In the genomic region with DNA sequence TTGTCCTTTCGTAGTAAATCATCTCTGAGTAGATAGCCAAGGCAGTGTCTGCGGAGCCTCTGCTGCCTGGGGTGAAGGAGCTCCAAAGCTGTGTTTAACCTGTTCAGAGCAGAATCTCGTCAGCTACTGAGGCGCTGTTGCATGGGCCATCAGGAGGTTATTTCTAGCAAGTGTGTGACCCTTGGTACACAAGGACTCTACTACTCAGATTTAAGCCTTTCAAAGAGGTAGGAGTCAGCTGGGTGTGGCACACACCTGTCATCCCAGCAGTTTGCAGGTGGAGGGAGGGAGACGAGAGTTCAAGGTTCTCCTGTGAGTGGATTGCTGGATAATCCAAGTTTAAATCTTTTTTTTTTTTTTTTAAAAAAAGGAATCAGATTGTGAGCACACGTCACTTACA, we compare ENCODE assay signal across 18 mouse cellular contexts. TPM values are rescaled to one million over a fixed set of nuclear protein-coding genes. Genes with fewer than 3 reads are reported as not detected.
DNase-seq lines count a peak whose midpoint lies in the region; ATAC-seq and TF ChIP-seq lines count a peak whose summit lies in the region.
"Had no signal": no experiment of that assay in that cellular context is flagged by ENCODE, and none has a peak within 500 bp of the region (broad histone marks: within the 10 kb centered on the region; RNA-seq: fewer than 3 reads in every experiment).

No protein-coding gene starts in this region.

- no peaks in the 10 kb centered on the region for H3K27me3 ChIP-seq in intestine, embryonic 14.5 days (replicated peaks; ENCODE audit: control insufficient read depth, insufficient read depth, low read length)
- H3K27me3 ChIP-seq in small intestine, adult 2 months (ENCODE audit: control insufficient read depth, insufficient read depth, low read length) = no peaks in the 10 kb centered on the region
- H3K27me3 ChIP-seq: embryonic facial prominence, embryonic 13.5 days; hindbrain, embryonic 13.5 days had no signal

- H3K4me2 ChIP-seq in intestine, embryonic 14.5 days (ENCODE audit: low read length) = no peak overlapping the region
- H3K4me2 ChIP-seq: embryonic facial prominence, embryonic 13.5 days; hindbrain, embryonic 13.5 days had no signal

- 49% methylated on average over 6 of the region's 6 CpGs for WGBS in intestine, embryonic 14.5 days
- WGBS in small intestine, adult 2 months = 29% methylated on average over 6 of the region's 6 CpGs

- ATAC-seq in intestine, embryonic 14.5 days (replicated peaks; ENCODE audit: low FRiP score, low TSS enrichment, low read depth) = peak; percentile 48
- ATAC-seq in erythroid progenitor cell, adult 5-6 weeks (replicated peaks; ENCODE audit: low FRiP score, poor library complexity, severe bottlenecking) = no peak
- ATAC-seq: forebrain, embryonic 14.5 days; hindbrain, postnatal 0 days had no signal

- no peak overlapping the region for H3K9ac ChIP-seq in intestine, embryonic 14.5 days (ENCODE audit: low read length)
- H3K9ac ChIP-seq: embryonic facial prominence, embryonic 13.5 days; hindbrain, embryonic 13.5 days had no signal

- peaks cover 32% of the 10 kb centered on the region for H3K4me1 ChIP-seq in intestine, embryonic 14.5 days (replicated peaks; ENCODE audit: control insufficient read depth, insufficient read depth, low read length)
- peaks cover 25% of the 10 kb centered on the region for H3K4me1 ChIP-seq in small intestine, adult 2 months (ENCODE audit: control insufficient read depth, insufficient read depth, insufficient read length, low read length)

- H3K4me3 ChIP-seq in intestine, embryonic 14.5 days (ENCODE audit: low read depth, low read length) = no peak overlapping the region
- no peak overlapping the region for H3K4me3 ChIP-seq in small intestine, adult 2 months (ENCODE audit: low read depth, low read length)
- H3K4me3 ChIP-seq: embryonic facial prominence, embryonic 13.5 days; hindbrain, embryonic 13.5 days had no signal

- TF ChIP-seq CTCF in small intestine, adult 2 months (IDR thresholded peaks at IDR 0.05; ENCODE audit: extremely low read depth, insufficient read length, insufficient replicate concordance, low read depth, low read length) = no peak

- H3K36me3 ChIP-seq in intestine, embryonic 14.5 days (ENCODE audit: control insufficient read depth, insufficient read depth, low read length) = peaks cover 14% of the 10 kb centered on the region
- peaks cover 1% of the 10 kb centered on the region; the same call in 1 of the 2 replicates for H3K36me3 ChIP-seq in small intestine, adult 2 months (ENCODE audit: control insufficient read depth, insufficient read depth, low read length)

- H3K27ac ChIP-seq in intestine, embryonic 14.5 days (ENCODE audit: low read depth) = no peak overlapping the region
- H3K27ac ChIP-seq in small intestine, adult 2 months (ENCODE audit: insufficient read depth, low read depth, low read length) = peak overlapping the region; percentile 17; the same call in 1 of the 2 replicates
- H3K27ac ChIP-seq: embryonic facial prominence, embryonic 13.5 days; hindbrain, embryonic 13.5 days; hindbrain, postnatal 0 days had no signal

- no peaks in the 10 kb centered on the region for H3K9me3 ChIP-seq in intestine, embryonic 14.5 days (ENCODE audit: control insufficient read depth, low read length)
- H3K9me3 ChIP-seq: embryonic facial prominence, embryonic 13.5 days; G1E; hindbrain, embryonic 13.5 days had no signal

- no peak for TF ChIP-seq POLR2A in small intestine, adult 2 months (IDR thresholded peaks at IDR 0.05; ENCODE audit: low read depth, low read length)

- peak; percentile 20 for DNase-seq in A20 (ENCODE audit: low read depth, low spot score)
- no peak for DNase-seq in intestine, embryonic 14.5 days (ENCODE audit: low spot score)
- peak; percentile 34 for DNase-seq in yolk sac, embryonic 10.5 days (ENCODE audit: low spot score)
- no peak for DNase-seq in cerebellum, postnatal 14 days
- DNase-seq: adrenal gland, postnatal 10 days; cerebellum, adult 11-12 months; cerebellum, adult 9-10 months; cerebellum, postnatal 36 days; gastrocnemius, postnatal 36 days; heart, adult 11 months; heart, postnatal 10 days had no signal

RNA-seq across cellular contexts. Expression of a gene that starts 7.4 kb away (rescaled TPM):
- 7.5 and 9.6 TPM in 2 replicates for polyA plus RNA-seq in intestine, embryonic 14.5 days (2014; fragmentation: Nextera tagmentation; extraction: Ambion mirVana)
- polyA plus RNA-seq in small intestine, adult 2 months (2012; rRNA removed) = 9.2 and 14.5 TPM in 2 replicates
- 4.6 and 6.5 TPM in 2 replicates for total RNA-seq in erythroid progenitor cell, adult 5-6 weeks (2015; ENCODE audit: low replicate concordance)
- 1.4 and 11.6 TPM in 2 replicates for total RNA-seq in erythroid progenitor cell, adult 5-6 weeks (2017; ENCODE audit: low replicate concordance)

RNA-seq across cellular contexts. Expression of a gene that starts 7.5 kb away (rescaled TPM):
- 156 and 172 TPM in 2 replicates for polyA plus RNA-seq in intestine, embryonic 14.5 days (2014; fragmentation: Nextera tagmentation; extraction: Ambion mirVana)
- polyA plus RNA-seq in small intestine, adult 2 months (2012; rRNA removed) = 2.5 and 12.8 TPM in 2 replicates
- total RNA-seq in erythroid progenitor cell, adult 5-6 weeks (2015; ENCODE audit: low replicate concordance) = 29.3 and 31.4 TPM in 2 replicates
- total RNA-seq in erythroid progenitor cell, adult 5-6 weeks (2017; ENCODE audit: low replicate concordance) = 52.9 and 68.6 TPM in 2 replicates

Comparison
In these comparisons a context has a peak if more than half of its experiments do, and no peak if none do; other contexts are left out.
1. DNase-seq: peak in A20 (single experiment) and yolk sac, embryonic 10.5 days (single experiment); none in intestine, embryonic 14.5 days (single experiment) and cerebellum, postnatal 14 days (0 of 2).
2. RNA of a gene that starts 7.5 kb away (polyA plus RNA-seq): 156 to 172 TPM in intestine, embryonic 14.5 days; 2.5 to 12.8 TPM in small intestine, adult 2 months; every median in the first group is over 10 times any median in the second.